Mouse (Mus musculus): ENCODE measurements around the gene Tbc1d8. TPM values are rescaled to one million over a fixed set of nuclear protein-coding genes. Genes with fewer than 3 reads are reported as not detected.

The Tbc1d8 gene
- total and polyA plus RNA-seq, 3 experiments = 0.16 to 1.4 (median 0.81) TPM

DNA sequence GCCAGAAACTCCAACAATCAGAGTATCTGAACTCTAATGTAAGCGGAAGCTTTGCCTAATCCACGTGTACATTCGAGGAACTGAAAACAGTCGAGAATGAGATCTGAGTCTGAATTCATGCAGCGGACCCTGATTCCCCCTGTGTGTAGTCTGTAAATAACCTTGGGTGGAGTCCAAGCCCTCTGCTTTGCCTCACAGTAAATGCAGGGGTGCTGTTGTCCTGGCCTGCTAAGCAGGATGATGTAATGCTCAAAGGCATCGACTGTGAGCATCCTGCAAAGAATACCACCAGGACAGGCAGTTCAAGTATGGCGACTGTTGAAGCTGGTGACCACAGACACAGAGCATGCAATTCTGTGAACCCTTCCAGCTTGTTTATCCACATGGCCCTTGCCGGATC lies 34.8 kb downstream of the Tbc1d8 start:
- H3K79me2 ChIP-seq (replicated peaks; ENCODE audit: control insufficient read depth, extremely low read depth, insufficient read depth, poor library complexity, severe bottlenecking) = no peaks in the 10 kb centered on the region
- no peak overlapping the region for H3K4me2 ChIP-seq (ENCODE audit: insufficient read depth, low read depth, poor library complexity, severe bottlenecking)
- H3K27ac ChIP-seq (ENCODE audit: insufficient read depth, low read depth) = no peak overlapping the region
- peak; percentile 17 for DNase-seq (ENCODE audit: extremely low read depth)
- TF ChIP-seq TCF12 (IDR thresholded peaks at IDR 0.05; ENCODE audit: low read depth, low read length) = no peak
- no peak for TF ChIP-seq USF1 (IDR thresholded peaks at IDR 0.05; ENCODE audit: low read depth, low read length)
- in situ Hi-C loops (cut with MboI; ENCODE audit: low pct_ligation_motif_present, low pct_unique_long_range_greater_than_20kb, low sequenced_read_pairs) = no loop called here
- no peak overlapping the region for H3K4me3 ChIP-seq (replicated peaks in 1 of 3; ENCODE audit: low read depth in 2 of 3, low read length in 2 of 3, poor library complexity in 1 of 3)
- no peaks in the 10 kb centered on the region for H3K9me3 ChIP-seq (replicated peaks; ENCODE audit: low read length)
- H3K4me1 ChIP-seq (ENCODE audit: control insufficient read depth in 1 of 2, insufficient read depth in 2 of 2) = peaks cover 3 to 8% of the 10 kb centered on the region in 2 experiments; a peak in 1 of 4 replicates
- H3K27me3 ChIP-seq (replicated peaks) = no peaks in the 10 kb centered on the region
- H3K9ac ChIP-seq (ENCODE audit: insufficient read depth, low read depth) = no peak overlapping the region
- no peaks in the 10 kb centered on the region for H3K36me3 ChIP-seq (replicated peaks in 1 of 2; ENCODE audit: control insufficient read depth in 1 of 2, insufficient read depth in 1 of 2, low read length in 1 of 2)
- dilution Hi-C loops (cut with MboI; ENCODE audit: extremely low pct_ligation_motif_present, extremely low pct_unique_long_range_greater_than_20kb, low sequenced_read_pairs) = no loop called here

DNA sequence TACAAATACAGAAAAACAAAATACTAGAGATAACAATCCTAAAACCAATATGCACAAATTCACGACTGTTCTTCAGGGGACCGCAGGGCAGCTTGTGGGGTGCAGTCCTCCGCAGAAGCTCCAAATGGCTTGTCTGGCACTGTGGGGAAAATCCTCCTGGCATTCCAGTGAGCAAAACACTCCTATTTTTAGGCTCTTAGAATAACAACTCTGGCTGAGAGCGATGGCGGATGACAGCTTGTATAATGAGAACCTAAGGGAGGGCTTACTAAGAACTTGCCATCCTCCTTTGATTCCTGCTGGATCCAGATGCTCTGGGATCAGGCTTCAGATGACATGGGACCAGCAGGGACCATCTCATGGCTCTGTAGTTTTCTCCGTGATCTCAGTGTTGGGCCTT lies 36.9 kb downstream of the Tbc1d8 start:
- no peak for DNase-seq (ENCODE audit: extremely low read depth)
- Histone ChIP-seq H3K79me2 (replicated peaks; ENCODE audit: control insufficient read depth, extremely low read depth, insufficient read depth, poor library complexity, severe bottlenecking) (no peaks in the 10 kb centered on the region), H3K9ac (ENCODE audit: insufficient read depth, low read depth) (no peak overlapping the region), H3K27ac (ENCODE audit: insufficient read depth, low read depth) (no peak overlapping the region), H3K9me3 (replicated peaks; ENCODE audit: low read length) (no peaks in the 10 kb centered on the region), H3K4me1 (ENCODE audit: control insufficient read depth in 1 of 2, insufficient read depth in 2 of 2) (peaks cover 3 to 8% of the 10 kb centered on the region in 2 experiments; a peak in 1 of 4 replicates), H3K4me2 (ENCODE audit: insufficient read depth, low read depth, poor library complexity, severe bottlenecking) (no peak overlapping the region), H3K36me3 (replicated peaks in 1 of 2; ENCODE audit: control insufficient read depth in 1 of 2, insufficient read depth in 1 of 2, low read length in 1 of 2) (no peaks in the 10 kb centered on the region), H3K27me3 (replicated peaks) (no peaks in the 10 kb centered on the region), H3K4me3 (replicated peaks in 1 of 3; ENCODE audit: low read depth in 2 of 3, low read length in 2 of 3, poor library complexity in 1 of 3) (no peak overlapping the region)
- in situ Hi-C loops (cut with MboI; ENCODE audit: low pct_ligation_motif_present, low pct_unique_long_range_greater_than_20kb, low sequenced_read_pairs) = no loop called here
- TF ChIP-seq UBTF (IDR thresholded peaks at IDR 0.05; ENCODE audit: low read depth, low read length) (no peak), KAT2A (IDR thresholded peaks at IDR 0.05; ENCODE audit: insufficient replicate concordance, low read length) (no peak), ZC3H11A (IDR thresholded peaks at IDR 0.05; ENCODE audit: low read depth, low read length) (no peak), TCF12 (IDR thresholded peaks at IDR 0.05; ENCODE audit: low read depth, low read length) (no peak), MAFK (IDR thresholded peaks at IDR 0.05; ENCODE audit: insufficient replicate concordance, low read length) (no peak), POLR2AphosphoS2 (IDR thresholded peaks at IDR 0.05; ENCODE audit: low read depth, low read length) (no peak), CTCF (conservative IDR thresholded peaks at IDR 0.05 in 1 of 2, IDR thresholded peaks at IDR 0.05 in 1 of 2; ENCODE audit: low read depth in 2 of 2, low read length in 2 of 2) (no peak), BHLHE40 (IDR thresholded peaks at IDR 0.05; ENCODE audit: low read depth, low read length) (no peak), MAZ (IDR thresholded peaks at IDR 0.05; ENCODE audit: low read depth, low read length) (no peak), PAX5 (IDR thresholded peaks at IDR 0.05; ENCODE audit: low read length) (no peak), JUND (conservative IDR thresholded peaks at IDR 0.05; ENCODE audit: low read depth, low read length) (no peak), RAD21 (IDR thresholded peaks at IDR 0.05; ENCODE audit: low read depth, low read length) (no peak), ETS1 (conservative IDR thresholded peaks at IDR 0.05; ENCODE audit: low read depth, low read length) (no peak), POLR2A (IDR thresholded peaks at IDR 0.05; ENCODE audit: low read depth, low read length) (no peak)
- dilution Hi-C loops (cut with MboI; ENCODE audit: extremely low pct_ligation_motif_present, extremely low pct_unique_long_range_greater_than_20kb, low sequenced_read_pairs) = no loop called here

Data from CH12.LX (cell line).